Mouse (Mus musculus): ENCODE measurements around the gene Stil.

The Stil gene

DNA sequence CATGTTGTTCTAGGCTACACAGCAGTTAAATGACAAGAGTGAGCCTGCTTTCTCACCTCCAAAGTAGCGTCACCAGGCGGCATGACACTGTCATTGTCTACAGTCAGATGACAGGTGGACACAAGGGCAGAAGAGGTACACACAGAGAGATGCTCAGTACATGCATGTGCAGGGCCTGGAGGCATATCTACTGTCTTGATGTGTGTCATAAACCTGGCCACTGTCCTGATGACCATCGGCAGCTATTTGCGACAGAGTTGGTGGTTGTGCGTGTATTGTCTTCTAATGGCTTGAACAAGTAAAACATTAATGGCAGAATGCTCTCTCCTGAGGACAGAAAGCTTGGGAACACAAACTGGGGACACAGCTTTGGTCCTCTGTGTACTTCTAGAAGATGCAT, 51.3 kb downstream of the Stil start:
- DNase-seq, result no peak

DNA sequence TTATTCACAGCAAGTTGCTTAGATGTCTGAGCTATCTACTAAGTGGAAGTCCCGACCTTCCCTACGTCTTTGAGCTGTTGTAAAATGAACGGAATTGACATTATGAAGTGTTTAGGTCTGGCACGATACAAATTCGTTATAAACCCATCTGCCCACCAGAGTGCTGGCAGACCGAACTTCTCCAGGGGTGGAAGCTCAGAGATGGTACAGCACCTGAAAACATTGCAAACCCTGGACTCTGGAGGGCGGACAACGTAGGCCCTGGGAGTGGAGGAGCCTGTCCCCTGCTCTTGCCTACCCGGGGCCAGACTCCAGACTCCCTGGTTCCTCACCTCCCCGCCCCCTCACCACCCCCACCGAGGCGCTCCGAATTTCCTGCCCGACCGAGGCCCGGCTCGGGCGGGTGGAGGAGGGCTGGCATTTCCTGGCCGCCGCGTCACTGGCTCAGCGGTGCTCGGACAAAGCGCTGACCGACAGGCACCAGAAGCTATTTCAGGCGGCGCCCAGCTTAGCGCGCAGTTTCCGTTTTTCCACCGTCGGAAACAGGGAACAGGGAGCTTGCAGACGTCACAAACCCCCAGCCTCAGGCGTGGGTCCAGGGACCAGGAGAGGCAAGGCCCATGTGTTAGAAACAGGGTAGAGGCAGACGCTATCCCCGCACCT, 52.5 kb downstream of the Stil start:
- DNase-seq, result peak; percentile 84 to 86

DNA sequence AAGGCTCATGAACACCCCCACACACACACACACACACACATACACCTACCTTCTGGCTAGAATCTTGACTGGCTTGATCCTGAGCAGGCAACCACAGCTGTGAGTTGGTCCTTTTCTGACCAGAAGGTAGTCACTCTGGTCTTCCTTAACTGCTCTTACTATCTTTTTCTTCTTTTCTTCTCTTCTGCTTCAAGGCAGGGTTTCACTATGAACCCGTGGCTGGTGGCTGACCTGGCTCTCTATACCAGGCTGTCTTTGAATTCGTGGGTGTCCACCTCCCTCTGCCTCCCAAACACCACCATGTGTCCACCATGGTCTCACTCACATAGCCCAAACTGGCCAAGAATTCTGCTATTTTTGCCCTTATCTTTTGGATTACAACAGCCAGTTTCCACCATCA, 55.1 kb downstream of the Stil start:
- no peak for DNase-seq

DNA sequence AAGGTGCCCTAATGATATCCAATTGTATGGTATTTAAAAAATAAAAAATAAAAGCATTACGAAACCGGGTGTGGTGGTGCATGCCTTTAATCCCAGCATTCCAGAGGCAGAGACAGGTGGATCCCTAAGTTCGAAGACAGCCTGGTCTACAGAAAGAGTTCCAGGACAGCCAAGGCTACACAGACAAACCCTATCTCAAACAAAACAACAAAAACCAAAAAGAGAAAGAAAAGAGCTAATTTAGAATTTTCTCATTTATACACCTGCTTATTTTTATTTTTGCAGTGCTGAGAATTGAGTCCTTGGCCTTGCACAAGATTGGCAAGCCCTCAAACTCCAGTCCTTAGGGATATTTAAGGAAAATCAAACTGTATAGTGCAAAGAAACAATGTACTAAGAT, 55.7 kb downstream of the Stil start:
- no peak for DNase-seq

DNA sequence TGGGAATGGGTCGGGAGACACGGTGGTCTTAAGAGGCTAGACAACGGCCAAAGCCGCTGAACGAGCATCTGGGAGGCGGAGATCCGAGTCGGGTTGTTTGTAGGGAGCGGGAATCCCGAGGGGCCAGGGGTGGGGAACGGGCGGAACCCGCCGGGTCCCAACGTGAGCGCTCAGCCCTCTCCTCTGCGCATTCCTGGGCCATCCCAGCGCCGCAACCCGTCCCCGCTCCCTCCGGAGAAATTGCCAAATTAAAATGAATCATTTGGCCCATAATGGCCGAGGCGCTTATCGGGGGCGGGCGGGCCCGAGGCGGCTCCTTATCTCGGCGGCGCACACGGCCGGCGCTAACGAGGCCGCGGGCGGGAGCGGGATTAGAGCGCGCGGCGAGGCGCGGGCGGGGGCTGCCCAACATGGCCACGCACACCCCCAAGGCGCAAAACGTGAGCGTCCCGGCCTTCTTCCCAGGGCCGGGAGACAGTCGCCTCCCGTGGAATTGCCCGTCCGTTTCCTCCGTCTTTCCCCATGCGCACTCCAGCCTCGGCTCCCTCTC, 56.5 kb downstream of the Stil start, which contains the start of gene Tal1:
TSS of gene Tal1 (plus strand) at position 56 of the 550 bp plus-strand sequence.
- peak in 1 of 2 experiments; percentile 54 for DNase-seq

DNA sequence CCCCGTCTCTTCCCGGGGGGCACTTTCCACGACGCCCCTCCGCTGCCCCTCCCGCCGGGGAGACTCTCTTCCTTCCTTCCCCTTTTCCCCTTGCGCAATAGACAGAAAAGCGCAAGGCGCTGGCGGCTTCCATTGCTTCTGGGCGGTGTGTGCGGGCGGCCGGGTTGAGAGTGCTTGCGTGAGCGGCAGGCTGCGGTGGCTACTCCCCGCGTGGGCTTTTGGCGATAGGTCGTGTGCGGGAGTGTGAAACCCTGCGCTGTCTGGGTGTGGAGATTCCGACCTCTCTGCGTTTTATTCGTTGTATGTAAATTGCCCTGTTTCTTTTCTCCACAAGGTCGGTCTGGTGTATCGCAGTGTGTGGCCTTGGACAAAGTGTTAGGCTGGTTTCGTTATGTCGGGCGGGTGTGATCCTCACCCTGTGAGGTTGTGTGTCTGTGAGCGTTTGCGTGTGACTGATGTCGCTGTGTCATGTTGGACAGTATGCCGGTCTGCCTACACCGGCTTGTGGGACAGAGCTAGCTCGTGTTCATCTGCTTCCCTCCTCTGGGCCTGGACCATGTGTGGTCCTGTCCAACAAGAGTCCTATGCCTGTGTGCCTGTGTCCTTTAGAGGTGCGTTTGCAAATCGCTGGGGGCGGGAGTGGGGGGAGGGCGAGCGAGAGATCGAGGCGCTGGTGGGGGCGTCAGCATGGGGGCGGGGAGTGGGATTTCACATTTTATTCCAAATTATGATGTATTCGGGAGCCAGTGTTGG, 57.1 kb downstream of the Stil start:
- peak; percentile 60 to 72 for DNase-seq

DNA sequence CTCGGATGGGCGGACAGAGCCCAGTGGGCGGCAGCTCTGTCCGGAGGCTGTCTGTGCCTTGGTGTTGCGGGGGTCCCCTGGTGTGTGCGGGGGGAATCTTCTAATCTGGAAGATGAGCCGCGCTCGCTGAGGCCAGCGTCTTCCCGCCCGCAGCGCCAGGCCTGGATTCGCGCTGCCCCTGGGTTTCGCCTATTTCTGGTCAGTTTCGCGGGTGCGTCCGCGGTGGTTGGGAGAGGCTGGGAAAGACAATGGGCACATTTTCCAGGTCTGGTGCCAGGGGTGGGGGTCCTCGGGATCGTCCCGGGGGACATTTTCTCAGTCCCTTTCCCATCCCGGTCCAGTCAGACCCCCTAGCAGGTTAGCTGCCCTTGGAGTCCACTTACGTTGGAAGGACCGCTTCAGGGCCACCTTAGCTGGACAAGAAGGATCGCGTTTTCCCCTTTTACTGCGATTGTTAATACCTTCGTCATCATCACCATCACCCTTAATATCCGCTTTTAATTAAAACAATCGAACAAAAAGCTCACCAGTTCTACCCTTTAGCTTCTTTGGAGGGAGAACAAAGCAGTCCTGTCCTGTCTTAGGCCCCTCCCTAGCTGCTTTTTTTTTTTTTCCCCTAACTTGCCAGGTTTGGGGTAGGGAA, 57.8 kb downstream of the Stil start:
- DNase-seq, result peak in 1 of 2 experiments; percentile 36

DNA sequence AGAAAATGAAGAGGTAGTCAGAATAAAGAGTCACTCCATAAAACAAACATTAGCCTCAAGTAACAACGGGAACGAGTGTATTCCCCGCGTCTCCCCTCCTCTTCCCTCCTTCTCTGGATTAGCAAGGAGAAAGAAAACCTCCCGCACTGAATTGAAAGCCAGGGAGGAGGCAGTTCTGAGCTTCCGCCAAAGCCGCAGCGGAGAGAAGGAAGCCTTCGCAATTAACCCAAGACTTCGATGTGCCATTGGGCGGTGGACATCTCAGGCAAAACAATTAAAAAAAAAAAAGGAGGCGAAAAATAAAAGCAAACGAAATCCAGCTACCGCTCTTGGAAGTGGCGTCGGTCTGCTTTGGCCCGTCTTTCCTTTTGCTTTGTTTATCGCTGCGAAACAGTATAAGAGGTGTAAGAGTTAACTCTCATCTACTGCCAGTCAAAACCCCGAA, 58.4 kb downstream of the Stil start:
- peak in 1 of 2 experiments; percentile 55 for DNase-seq

DNA sequence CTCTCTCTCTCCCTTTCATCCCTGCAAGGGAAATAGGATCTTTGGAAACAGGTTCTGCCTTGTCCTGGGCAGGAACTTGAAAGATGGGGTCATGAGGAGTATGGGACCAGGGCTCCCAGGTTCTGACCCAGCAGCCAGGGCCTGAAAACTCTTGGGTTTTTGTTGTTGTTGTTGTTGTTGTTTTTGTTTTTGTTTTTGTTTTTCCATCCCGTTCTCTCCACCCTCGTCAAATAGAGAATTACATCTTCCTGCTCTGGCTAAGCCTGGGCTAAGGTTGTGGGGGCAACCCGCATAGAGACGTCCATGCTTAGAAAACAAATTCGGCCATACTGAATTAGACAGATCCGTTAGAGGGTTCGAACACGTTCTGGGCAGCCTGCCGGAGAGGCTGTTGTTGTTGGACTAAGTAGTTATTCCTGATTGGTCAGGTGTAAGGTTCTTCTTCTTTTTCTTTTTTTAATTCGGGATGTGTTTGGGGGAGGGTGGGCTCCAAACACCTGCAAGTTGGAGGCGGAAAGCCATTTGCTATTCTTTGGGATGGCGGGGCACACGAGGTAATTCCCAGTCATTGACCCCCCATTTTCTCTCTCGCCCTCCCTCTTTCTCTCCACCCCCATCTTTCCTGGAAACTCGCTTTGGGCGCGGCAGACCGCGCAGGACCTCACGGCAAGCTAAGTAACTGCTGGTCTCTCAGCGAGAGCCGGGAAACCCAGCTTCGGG, 59.1 kb downstream of the Stil start:
- DNase-seq, result peak in 1 of 2 experiments; percentile 40

DNA sequence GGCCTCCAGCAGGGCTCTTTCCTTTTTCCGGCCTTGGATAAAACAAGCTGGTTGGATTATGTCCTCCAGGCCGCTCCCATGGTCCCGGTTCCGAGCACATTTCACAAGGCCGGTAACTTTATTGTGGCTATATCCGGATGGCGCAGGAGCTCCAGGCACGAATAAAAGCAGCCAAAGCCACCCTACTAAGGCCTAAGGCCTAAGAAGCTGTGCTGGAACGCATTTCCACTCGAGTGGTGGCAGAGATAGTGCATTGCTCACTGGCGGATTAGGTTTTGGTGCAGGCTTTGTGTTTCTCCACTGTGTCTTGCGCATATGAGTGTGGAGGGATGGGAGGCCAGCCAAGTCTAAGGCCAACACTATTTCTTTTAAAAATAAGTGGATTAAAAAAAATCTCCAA, 59.9 kb downstream of the Stil start:
- peak; percentile 41 to 46 for DNase-seq

DNA sequence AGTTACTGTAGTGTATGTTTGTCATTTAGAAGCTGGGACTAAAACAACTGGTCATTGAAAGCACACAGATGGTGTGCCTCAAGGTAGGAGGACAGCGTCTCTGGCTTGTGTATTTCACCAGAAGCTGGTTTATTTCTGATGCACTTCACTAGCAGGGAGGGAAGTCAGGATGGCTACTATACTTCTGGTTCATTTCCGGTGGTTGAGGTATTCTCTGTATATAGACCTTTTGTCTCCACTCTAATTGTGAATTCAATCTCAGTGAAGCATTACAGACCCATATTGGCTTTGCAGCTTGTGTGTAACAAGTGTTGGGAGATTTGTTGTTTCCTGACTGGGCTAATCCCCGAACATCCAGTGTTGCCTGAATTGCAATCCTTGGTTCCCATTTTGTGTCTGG, 60.8 kb downstream of the Stil start:
- DNase-seq, result no peak

DNA sequence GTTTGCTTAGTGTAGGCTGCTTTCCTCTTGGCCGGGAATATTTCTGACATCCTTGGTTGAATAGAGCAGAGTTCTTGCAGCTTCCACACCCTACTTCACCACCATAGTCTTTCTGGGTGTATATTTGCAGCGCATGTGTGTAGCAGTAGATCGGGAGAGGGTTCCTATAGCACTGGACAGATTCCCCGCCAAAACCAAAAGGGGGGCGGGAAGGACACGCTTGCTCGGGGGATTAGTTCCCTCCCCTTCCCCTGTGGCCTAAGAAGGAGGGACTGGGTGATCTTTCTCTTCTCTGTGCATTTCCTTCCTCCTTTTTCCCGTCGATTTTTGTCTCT, 62.5 kb downstream of the Stil start:
- DNase-seq, result no peak

DNA sequence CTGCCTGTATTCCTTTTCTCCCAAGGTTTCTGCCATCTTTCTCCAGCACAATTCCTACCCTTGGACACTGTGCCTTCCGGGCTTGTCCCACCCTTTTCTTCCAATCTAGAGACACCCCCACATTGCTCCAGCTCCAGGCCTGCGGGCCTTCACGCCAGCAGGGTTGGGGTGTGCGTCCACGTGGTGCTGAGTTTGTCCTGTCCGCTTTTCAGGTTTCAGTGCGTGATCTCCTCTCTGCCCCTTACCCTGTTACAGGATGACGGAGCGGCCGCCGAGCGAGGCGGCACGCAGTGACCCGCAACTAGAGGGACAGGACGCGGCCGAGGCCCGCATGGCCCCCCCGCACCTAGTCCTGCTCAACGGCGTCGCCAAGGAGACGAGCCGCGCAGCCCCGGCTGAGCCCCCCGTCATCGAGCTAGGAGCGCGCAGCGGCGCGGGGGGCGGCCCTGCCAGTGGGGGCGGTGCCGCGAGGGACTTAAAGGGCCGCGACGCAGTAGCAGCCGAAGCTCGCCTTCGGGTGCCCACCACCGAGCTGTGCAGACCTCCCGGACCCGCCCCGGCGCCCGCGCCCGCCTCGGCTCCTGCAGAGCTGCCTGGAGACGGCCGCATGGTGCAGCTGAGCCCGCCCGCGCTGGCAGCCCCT, 63.0 kb downstream of the Stil start:
- peak in 1 of 2 experiments; percentile 55 for DNase-seq

DNA sequence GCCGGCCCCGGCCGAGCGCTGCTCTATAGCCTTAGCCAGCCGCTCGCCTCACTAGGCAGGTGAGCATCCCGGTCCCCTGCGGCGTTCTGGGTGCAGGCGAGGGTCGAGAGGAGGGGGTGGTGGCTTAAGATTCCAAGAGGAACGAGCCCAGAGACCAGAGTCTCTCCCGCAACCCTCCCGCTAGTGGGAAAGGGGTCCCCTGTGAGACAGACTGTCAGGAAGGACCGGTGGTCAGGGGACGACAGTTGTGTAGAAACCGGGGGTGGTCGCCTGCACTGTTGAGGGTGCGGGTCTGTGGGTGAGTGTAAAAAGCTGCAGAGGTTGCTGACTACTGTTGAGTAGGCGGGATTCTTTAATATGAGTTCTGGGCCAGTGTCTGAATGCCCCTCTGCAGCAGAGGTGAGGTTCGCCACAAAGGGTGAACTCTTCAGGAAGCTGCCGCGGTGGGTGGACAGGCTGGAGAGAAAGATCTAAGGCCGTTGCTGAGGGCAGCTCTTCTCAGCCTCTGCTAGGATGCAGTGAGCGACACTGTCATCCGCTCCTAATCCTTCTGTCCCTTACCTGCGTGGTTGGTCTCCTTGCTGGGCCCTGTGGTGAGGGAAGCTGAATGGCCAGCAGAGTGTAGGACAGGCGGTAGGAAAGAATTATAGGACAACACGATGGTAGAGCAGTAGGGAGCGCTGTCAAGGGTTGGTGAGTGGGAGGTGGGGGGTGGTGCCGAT, 63.7 kb downstream of the Stil start:
- DNase-seq, result no peak

DNA sequence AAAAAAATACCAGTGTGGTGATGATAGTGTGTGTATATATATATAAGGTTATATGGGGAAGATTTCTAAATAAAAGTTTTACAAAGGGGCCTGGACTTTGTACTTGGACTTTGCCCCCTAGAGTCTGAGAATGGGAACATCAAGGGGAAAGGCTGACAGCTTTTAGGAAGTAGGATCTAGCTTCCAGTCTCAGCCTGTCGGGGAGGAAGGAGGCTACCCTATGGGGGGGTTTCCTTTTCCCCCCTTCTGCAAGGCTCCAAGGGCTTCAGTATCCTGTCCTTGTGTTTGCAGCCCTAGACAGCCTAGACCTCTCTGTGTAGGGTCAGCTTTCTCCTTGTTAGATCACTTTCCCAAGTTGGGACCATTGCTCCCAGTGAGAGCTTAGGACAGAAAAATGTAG, 71.7 kb downstream of the Stil start:
- no peak for DNase-seq

DNA sequence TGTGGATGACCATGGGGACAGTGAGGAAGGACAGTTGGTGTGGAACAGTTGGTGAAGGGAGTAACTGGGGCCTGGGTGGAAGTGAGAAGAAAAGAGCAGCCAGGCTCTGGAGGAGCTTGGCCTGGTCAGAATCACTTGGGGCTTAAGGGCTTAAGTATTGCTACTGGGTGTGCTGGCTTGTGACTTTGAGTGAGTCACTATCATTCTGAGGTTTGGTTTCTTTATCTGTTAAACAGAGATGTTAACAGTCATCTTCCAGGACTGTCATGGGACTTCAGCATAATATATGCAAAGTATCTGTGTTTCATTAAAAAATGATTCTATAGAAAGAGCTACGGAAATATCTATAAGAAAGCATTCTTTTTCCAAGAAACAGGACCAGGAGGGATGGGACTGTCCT, 74.8 kb downstream of the Stil start:
- no peak for DNase-seq

DNA sequence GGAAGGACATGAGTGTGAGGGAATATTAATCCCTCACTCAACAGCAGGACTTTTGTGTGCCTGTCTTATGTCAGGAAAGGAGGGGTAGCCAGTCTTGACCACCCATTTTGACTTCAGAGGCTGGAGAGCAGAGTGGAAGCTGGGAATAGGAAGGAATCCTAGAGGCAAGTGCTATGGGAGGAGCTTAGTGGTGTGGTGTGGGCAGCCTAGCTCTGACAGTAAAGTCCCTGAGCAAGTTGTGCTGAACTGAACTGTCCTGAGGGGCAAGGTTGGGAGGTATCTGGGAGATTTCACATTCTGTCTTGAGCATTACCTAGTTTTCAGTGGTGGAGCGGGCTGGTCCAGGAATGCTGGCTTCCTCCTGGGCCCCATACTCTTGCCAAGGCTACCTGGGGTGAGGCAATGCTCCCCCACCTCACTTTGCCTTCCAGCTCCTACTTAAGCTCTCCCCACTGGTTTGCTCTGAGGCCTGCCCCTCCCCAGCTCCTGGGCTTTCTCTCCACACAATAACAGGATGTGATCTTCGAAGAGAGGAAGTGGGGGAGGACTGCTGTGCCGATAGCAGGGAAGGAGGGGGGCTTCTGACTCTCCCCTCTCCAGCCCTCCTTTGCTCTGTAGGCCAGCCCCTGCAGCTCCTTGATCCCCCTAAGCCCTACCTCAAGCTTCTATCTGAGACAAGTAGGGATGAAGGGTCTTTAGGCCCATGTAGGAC, 75.4 kb downstream of the Stil start:
- peak in 1 of 2 experiments; percentile 39 for DNase-seq

DNA sequence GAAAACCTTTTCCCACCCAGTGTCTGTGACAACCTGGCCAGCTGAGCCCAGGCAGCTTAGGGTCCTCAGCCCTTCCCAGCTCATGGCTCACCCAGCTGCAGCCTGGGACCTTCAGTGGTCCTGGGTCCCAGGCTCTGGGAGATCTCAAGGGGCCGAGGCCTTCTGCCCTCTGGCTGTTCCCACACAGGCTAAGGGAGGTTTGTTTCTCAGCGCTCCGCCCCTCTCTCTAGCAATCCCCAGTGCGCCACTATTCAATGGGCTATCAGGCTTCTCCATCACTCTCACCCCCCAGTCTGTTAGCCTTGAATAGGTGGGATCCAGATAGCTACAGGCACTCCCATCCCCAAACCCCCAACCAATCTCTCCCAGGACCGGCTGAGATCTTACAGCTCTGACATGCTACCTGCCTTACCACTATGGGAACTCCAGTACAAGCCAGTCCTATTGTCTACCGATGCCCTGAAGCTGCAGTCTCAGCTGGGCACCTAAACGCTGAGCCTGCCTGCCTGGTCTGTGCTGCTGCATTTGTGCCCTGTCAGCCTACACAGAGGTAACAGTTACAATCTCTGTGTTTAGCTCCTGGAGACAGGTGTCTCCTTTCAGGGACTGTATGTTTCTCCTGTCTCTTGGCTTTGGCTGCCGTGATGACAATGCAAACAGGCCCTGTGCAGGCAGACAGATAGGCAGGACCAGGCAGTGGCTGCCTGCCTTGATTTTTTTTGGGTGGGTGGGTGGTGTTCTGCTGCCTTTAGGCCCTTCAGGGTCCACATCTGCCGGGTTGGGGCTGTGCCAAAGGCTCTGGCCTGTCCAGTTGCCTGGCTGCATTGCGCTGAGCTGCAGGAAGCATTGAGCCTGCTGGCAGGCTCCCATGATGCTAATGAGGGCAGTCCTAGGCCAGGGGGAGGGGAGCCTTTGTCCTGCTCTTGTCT, 79.2 kb downstream of the Stil start:
- DNase-seq, result peak; percentile 68 to 82

DNA sequence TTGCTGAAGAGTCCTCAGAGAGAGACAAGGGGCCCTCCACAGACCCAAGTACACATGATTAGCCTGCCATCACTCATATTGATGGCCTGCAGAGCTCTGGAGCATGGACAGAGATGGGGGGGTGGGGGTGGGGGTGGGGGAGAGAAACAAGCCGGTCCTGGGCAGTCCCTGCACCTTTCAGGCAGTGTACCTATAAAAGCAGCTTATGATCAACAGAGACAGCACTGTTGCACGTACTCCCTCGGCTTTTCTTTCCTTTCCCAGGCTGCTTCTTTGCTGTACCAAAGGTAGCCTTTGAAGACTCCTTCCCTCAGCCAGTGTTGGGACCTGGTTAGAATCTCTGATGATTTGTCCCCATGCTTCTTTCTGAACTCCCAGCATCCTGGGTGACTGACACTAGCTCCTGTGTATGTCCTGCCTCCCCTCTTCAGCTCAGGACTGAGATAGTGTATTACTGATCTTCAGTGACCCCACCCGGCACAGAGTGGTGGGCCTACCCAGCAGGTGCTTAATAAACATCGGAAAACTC, 79.9 kb downstream of the Stil start:
- DNase-seq, result no peak

DNA sequence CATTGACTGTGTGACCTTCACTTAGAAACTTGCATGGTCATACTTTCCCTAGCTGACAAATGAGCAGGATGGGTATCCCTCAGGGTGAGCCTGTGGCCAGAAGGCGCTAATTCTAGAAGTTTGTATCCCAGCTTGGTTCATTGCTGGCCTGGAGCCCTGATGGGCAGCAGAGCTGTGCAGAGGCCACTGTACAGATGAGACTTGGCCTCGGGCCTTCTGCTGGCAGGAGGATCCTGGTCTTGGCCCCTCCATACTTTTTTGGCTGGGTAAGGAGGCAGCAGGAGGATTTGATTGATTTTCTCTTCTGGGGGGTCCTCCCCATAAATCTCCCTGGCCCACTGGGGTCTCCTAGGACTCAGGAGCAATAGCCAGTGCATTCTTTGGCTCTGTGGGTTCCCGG, 83.1 kb downstream of the Stil start:
- DNase-seq, result no peak
